Mouse (Mus musculus) colon, adult 2 months (tissue): ENCODE results near the gene Islr. TPM values are rescaled to one million over a fixed set of nuclear protein-coding genes. Genes with fewer than 3 reads are reported as not detected.

Experiments used
- polyA plus RNA-seq: library from polyadenylated mRNA; depleted of rRNA; stranded (reverse); fragments of >200 nt; gene quantifications from 2 replicates; pipeline ENCODE4 v1.2.3, GENCODE M21; 2012; rRNA removed

Islr gene
- 102 and 125 TPM in 2 replicates for polyA plus RNA-seq

DNA sequence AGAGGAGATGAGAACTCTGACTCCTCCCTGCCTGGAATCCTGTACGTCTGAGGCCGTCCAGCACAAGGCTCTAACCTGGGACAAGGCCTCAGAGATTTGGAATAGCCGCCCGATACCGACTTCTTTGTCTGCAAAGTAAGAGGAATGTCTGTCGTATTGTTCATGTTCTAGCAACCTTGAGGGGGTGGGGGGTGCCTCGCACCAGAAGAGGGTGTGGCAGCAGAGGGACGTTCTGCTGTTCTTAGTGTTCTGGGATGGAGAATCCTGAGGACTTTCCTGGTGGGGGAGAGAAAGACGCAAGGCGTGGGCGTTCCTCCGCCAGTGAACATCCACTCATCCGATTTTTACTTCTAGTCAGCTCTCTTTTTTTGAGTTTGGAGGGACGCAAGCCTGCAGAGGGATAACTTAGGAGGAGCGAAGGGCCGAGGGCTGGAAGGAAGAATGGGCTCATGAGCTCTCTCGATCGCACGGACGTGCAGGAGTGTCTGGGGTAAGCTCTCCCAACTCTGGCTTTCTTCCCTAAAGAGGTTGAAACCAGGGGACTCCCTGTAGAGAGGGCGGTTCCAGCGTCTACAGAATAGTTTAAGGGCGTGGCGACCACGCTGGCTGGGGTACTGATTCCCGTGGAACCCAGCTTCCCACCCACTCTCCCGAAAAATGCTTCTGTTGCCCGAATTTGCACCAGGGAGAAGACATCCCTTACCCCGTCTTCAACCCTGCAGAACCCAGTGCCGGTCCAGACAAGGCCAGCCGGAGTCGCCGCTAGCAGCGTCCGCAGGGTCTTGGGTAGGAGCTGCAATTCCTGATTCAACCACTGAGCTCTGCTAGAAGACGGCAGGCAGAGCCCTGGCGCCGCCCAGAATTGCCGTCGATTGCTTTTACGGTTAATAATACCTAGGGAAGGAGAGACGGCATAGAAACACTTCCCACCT is at the start of gene Islr, which contains the start of gene Islr2:
Gene Islr (minus strand): TSS at position 791 of the 932 bp plus-strand sequence.
Gene Islr2 (minus strand): TSS at position 804 of the 932 bp plus-strand sequence.

DNA sequence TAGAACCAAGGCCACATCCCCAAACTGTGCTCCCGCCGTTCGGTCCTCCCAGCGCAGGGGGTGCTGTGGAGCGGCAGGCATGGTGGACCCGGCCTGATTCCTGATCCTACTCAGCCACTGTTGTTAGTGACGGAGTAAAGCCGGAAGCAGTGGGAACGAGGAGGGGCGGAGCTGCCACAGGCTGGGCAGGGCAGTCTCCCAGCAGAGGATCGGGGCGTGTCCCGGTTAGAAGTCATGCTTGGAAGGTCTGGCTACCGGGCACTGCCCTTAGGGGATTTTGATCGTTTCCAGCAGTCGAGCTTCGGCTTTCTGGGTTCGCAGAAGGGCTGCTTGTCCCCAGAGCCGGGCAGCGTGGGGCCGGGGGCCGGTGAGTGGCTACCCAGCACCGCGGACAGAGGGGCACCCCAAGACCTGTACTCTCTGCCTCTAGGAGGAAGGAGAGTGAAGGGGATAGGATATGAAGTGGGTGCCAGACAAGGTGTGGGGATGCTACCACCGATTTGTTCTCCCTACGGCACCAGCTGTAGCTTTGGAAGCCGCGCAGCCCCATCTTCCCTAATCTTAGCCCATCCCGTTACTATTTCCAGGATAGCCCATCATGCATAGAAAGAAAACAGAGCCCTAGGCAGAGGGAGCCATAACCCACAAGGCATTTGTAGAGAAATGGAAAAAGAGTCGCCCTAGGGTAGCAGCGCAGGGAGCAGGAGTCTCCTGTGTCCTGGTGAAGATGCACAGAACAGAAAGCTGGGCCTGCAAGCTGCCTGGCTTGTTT is 49.1 kb upstream of the Islr start, which contains the start of gene Stoml1:
Gene Stoml1 (plus strand): TSS at position 132 of the 772 bp plus-strand sequence.

DNA sequence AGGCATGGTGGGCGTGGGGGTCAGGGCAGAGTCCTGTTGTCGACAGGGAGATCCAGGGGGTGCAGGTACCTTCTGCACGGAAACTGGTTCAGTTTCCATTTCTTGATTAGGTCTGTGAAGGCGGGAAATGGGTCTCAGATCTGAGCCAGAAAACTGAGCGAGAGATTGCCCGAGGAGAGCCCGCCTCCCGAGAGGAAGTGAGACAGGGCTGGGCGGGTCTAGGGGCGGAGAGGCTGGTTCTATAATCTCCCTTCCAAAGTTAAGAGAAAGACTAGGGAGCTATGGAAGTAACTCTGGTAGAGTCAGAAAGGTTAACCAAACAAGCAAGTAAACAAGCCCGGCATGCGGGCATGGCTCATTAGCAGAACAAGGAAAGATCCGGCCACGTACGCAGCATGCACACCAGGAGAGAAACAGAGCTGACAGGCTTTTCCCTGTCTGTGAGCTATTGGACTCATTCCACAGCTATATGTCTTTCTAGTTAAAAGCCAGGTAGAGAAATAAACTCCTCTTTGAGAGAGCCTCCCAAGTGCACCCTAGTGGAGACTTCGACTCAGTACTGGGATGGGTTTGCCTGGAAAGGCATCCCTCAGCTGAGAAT is 45.6 kb upstream of the Islr start, which contains the start of gene Pml:
Gene Pml (minus strand): TSS at position 195 of the 601 bp plus-strand sequence.

DNA sequence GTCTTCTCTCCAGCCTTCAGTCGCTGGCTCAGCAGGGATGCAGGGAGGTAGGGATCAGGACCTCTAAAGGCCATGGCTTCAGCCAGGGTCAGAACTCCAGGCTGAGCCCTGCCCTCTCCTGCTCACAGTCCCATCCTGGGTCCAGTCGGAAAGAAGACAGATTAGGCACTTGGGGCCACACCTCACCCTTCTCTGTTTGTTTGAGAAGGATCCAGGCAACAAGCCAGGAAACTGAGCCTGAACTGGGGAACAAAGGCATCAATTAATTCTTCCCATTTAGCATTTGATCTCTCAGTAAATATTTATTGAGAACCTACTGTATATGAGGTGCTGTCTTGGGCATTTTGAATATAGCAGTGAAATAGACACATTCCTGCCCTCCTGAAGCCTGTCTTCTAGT is 85.4 kb downstream of the Islr start, which contains the start of gene Ccdc33:
Gene Ccdc33 (minus strand): TSS at position 153 of the 400 bp plus-strand sequence.

Other genes starting within 250 kb of the Islr start
- gene Cyp11a1, start 197.9 kb downstream of the Islr start, polyA plus RNA-seq, result 0.05 and 0.09 TPM in 2 replicates
- 2.7 and 2.8 TPM in 2 replicates for gene Stra6, start 140.5 kb downstream of the Islr start, polyA plus RNA-seq
- 0.14 TPM in 1 of 2 replicates, not detected in the other for gene Ccdc33, start 85.5 kb downstream of the Islr start, polyA plus RNA-seq
- gene Islr2, start within 50 bp of the Islr start, polyA plus RNA-seq, result 1.8 and 2.2 TPM in 2 replicates
- 27.6 and 29.3 TPM in 2 replicates for gene Pml, start 45.5 kb upstream of the Islr start, polyA plus RNA-seq
- 28.9 and 34.8 TPM in 2 replicates for gene Stoml1, start 48.9 kb upstream of the Islr start, polyA plus RNA-seq
- 88.0 and 89.3 TPM in 2 replicates for gene Loxl1, start 108.9 kb upstream of the Islr start, polyA plus RNA-seq
- 0.09 TPM in 1 of 2 replicates, not detected in the other for gene Tbc1d21, start 166.1 kb upstream of the Islr start, polyA plus RNA-seq